Comparison of ENCODE assay signal across 8 mouse cellular contexts in the genomic region with DNA sequence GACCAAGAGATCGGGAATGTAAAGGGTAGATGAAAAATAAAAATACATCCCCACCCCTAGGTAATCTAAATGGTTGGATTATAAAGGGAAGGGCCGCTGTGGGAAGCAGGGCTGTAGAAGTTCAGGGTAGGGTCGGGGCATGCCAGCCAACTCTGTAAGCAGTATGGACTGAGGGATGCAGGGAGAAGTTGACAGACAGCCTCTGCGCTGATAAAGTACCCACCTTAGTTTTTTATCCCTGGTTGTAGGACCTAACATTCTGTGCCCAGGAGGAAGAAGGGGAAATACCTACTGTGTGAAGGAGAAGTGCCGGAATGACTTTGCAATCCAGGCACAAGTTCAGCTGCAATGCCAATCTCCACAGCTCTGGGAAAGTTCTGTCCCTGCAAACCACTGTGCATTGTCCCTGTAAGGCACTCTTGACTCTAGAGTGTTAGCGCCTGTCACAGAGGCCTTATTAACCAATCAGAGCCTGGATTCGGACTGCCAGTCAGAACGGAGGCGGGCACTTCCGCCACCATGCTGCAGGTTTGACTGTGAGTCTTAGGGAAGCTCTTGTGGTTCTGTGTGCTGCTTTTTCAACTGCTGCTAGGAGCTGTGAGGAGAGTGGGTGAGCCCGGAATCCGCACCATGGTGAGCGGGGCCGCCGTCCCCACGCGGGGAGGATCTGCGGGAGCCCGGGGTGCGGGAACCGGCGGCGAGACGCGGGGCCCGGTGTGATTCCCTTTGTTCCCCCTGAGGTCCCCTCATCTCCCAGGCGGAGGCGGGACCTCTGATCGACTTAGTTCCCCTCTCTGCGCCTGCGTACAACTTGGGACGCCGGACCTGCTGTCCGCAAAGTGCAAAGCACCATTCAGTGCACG. TPM values are rescaled to one million over a fixed set of nuclear protein-coding genes. Genes with fewer than 3 reads are reported as not detected.
DNase-seq lines count a peak whose midpoint lies in the region; ATAC-seq lines count a peak whose summit lies in the region.

A gene (plus strand): TSS at position 527 of the 863 bp plus-strand sequence.

- peak within 1 kb of the TSS; percentile 70 for H3K9ac ChIP-seq in hindbrain, embryonic 12.5 days

- H3K9me3 ChIP-seq in hindbrain, embryonic 12.5 days (replicated peaks) = peaks cover 59% of the 10 kb centered on the region

- 10% methylated on average over 35 of the region's 35 CpGs for WGBS in hindbrain, embryonic 12.5 days

- H3K4me1 ChIP-seq in hindbrain, embryonic 12.5 days = peaks cover 5% of the 10 kb centered on the region; the same call in 1 of the 2 replicates

- peak within 1 kb of the TSS; percentile 48 for H3K4me3 ChIP-seq in hindbrain, embryonic 12.5 days

- peaks cover 23% of the 10 kb centered on the region for H3K36me3 ChIP-seq in hindbrain, embryonic 12.5 days

- peak within 1 kb of the TSS; percentile 48 for H3K4me2 ChIP-seq in hindbrain, embryonic 12.5 days (replicated peaks)

- no peaks in the 10 kb centered on the region for H3K27me3 ChIP-seq in hindbrain, embryonic 12.5 days

- DNase-seq in Muller cell, postnatal 12 days (ENCODE audit: inconsistent ontology term) = peak; percentile 94
- peak; percentile 95 for DNase-seq in cerebellum, adult 9-10 months
- DNase-seq in frontal cortex, postnatal 10 days (ENCODE audit: low spot score in 2 of 2) = peak; percentile 85 to 88
- DNase-seq in layer of hippocampus, postnatal 14 days (ENCODE audit: low spot score in 2 of 2) = peak; percentile 93 to 94
- DNase-seq in lung, postnatal 14 days = peak; percentile 93
- peak; percentile 88 for DNase-seq in retina, adult 2 months (ENCODE audit: low read depth, low spot score)
- peak; percentile 92 to 93 for DNase-seq in thymus, postnatal 36 days

- ATAC-seq in hindbrain, embryonic 12.5 days (ENCODE audit: low FRiP score) = peak; percentile 99

- peak within 1 kb of the TSS; percentile 90 for H3K27ac ChIP-seq in hindbrain, embryonic 12.5 days

RNA-seq across cellular contexts. Expression of the gene that starts here (rescaled TPM):
- polyA plus RNA-seq in hindbrain, embryonic 12.5 days (2016; fragmentation: Nextera tagmentation; extraction: Ambion mirVana) = 13.1 and 15.3 TPM in 2 replicates
- 10 to 100 TPM; 11.8 to 11.9 TPM for total RNA-seq in layer of hippocampus, postnatal 14 days (2021)

Comparison
In these comparisons a context has a peak if more than half of its experiments do, and no peak if none do; other contexts are left out.
1. Peak in every context shown above with its lines: DNase-seq, ATAC-seq, H3K4me3 ChIP-seq and H3K27ac ChIP-seq.